Mouse (Mus musculus): ENCODE data around the gene Lrtm2. TPM values are rescaled to one million over a fixed set of nuclear protein-coding genes. Genes with fewer than 3 reads are reported as not detected.

Lrtm2 gene
- polyA plus RNA-seq, 1 experiment, result not detected

DNA sequence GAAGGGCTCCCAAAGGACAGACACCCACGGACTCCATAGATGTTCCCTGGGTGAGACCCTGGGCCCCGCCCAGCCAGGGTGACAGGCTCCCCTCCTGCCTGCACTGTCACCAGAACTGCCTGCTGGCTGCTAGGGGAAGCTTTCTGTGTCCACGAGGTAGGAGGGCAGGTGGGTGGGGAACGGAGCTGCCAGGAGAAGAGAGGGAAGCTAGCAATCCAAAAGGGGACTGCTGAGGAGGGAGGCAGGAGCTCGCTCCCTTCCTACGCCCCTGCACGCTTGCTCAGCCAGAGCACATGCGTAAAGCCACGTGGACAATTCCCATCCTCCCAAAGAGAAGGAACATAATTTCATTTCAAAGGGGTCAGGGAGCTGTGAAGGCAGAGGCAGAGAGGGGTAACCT is 20.4 kb downstream of the Lrtm2 start:
- Histone ChIP-seq H3K27ac (ENCODE audit: insufficient read depth, low read length) (no peak overlapping the region), H3K4me3 (ENCODE audit: insufficient read depth, low read length) (no peak overlapping the region), H3K4me1 (ENCODE audit: control insufficient read depth, insufficient read depth, low read length) (no peaks in the 10 kb centered on the region)
- TF ChIP-seq CTCF (IDR thresholded peaks at IDR 0.05; ENCODE audit: borderline replicate concordance, insufficient read depth, low read length) (no peak), POLR2A (IDR thresholded peaks at IDR 0.05; ENCODE audit: low read depth, low read length) (no peak)

GRCm38 (mm10) chr6:119307867-119308413 is 22.6 kb downstream of the Lrtm2 start:
- TF ChIP-seq CTCF (IDR thresholded peaks at IDR 0.05; ENCODE audit: borderline replicate concordance, insufficient read depth, low read length), result no peak
- no peak for TF ChIP-seq POLR2A (IDR thresholded peaks at IDR 0.05; ENCODE audit: low read depth, low read length)
- Histone ChIP-seq H3K4me1 (ENCODE audit: control insufficient read depth, insufficient read depth, low read length) (no peaks in the 10 kb centered on the region), H3K27ac (ENCODE audit: insufficient read depth, low read length) (no peak overlapping the region), H3K4me3 (ENCODE audit: insufficient read depth, low read length) (no peak overlapping the region)

- H3K27ac ChIP-seq (ENCODE audit: insufficient read depth, low read length), result no peak overlapping the region
- H3K4me1 ChIP-seq (ENCODE audit: control insufficient read depth, insufficient read depth, low read length), result no peaks in the 10 kb centered on the region
- TF ChIP-seq POLR2A (IDR thresholded peaks at IDR 0.05; ENCODE audit: low read depth, low read length), result no peak
- TF ChIP-seq CTCF (IDR thresholded peaks at IDR 0.05; ENCODE audit: borderline replicate concordance, insufficient read depth, low read length), result no peak
- no peak overlapping the region for H3K4me3 ChIP-seq (ENCODE audit: insufficient read depth, low read length)
Observed at GRCm38 (mm10) chr6:119303331-119303730, 27.2 kb downstream of the Lrtm2 start.

DNA sequence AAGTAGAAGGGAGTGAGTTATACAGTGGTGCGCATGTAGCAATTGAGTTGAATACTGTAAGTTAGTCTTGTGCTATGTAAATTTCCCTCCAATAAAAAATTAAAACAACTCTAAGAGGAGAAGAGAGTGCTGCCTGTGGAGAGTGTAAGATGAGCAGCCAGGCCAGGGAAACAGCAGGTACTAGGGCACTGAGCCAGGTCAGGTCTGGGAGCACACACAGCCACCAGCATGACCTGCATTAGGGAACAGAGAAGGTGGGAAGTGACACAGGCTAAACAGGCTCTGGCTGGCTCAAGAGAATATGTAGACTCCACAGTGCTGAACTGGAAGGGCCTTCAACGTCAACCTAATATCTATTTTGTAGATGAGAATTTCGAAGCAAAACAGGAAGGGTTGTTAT is 29.3 kb downstream of the Lrtm2 start:
- Histone ChIP-seq H3K27ac (ENCODE audit: insufficient read depth, low read length) (no peak overlapping the region), H3K4me3 (ENCODE audit: insufficient read depth, low read length) (no peak overlapping the region), H3K4me1 (ENCODE audit: control insufficient read depth, insufficient read depth, low read length) (no peaks in the 10 kb centered on the region)
- no peak for TF ChIP-seq CTCF (IDR thresholded peaks at IDR 0.05; ENCODE audit: borderline replicate concordance, insufficient read depth, low read length)
- TF ChIP-seq POLR2A (IDR thresholded peaks at IDR 0.05; ENCODE audit: low read depth, low read length), result no peak

- Histone ChIP-seq H3K27ac (ENCODE audit: insufficient read depth, low read length) (no peak overlapping the region), H3K4me3 (ENCODE audit: insufficient read depth, low read length) (no peak overlapping the region), H3K4me1 (ENCODE audit: control insufficient read depth, insufficient read depth, low read length) (no peaks in the 10 kb centered on the region)
- TF ChIP-seq POLR2A (IDR thresholded peaks at IDR 0.05; ENCODE audit: low read depth, low read length), result no peak
- no peak for TF ChIP-seq CTCF (IDR thresholded peaks at IDR 0.05; ENCODE audit: borderline replicate concordance, insufficient read depth, low read length)
Observed at GRCm38 (mm10) chr6:119280761-119281160, 49.8 kb downstream of the Lrtm2 start.

GRCm38 (mm10) chr6:119276713-119277112 is 53.9 kb downstream of the Lrtm2 start:
- Histone ChIP-seq H3K4me3 (ENCODE audit: insufficient read depth, low read length) (no peak overlapping the region), H3K4me1 (ENCODE audit: control insufficient read depth, insufficient read depth, low read length) (no peaks in the 10 kb centered on the region), H3K27ac (ENCODE audit: insufficient read depth, low read length) (no peak overlapping the region)
- TF ChIP-seq CTCF (IDR thresholded peaks at IDR 0.05; ENCODE audit: borderline replicate concordance, insufficient read depth, low read length), result no peak
- TF ChIP-seq POLR2A (IDR thresholded peaks at IDR 0.05; ENCODE audit: low read depth, low read length), result no peak

Other genes with a start within 250 kb of the Lrtm2 start
- 4.4 and 8.2 TPM in 2 replicates for gene Dcp1b, start 155.5 kb downstream of the Lrtm2 start, polyA plus RNA-seq (2011; ENCODE audit: insufficient read length, low read depth, missing spikeins)
- gene Cacna1c, start 134.3 kb downstream of the Lrtm2 start, polyA plus RNA-seq (2011; ENCODE audit: insufficient read length, low read depth, missing spikeins), result 39.2 and 40.7 TPM in 2 replicates
- gene Cacna2d4, start 94.2 kb downstream of the Lrtm2 start, polyA plus RNA-seq (2011; ENCODE audit: insufficient read length, low read depth, missing spikeins), result not detected in 2 replicates
- gene Adipor2, start 86.9 kb upstream of the Lrtm2 start, polyA plus RNA-seq (2011; ENCODE audit: insufficient read length, low read depth, missing spikeins), result 38.2 and 42.8 TPM in 2 replicates
- 19.3 and 21.5 TPM in 2 replicates for gene Fbxl14, start 148.9 kb upstream of the Lrtm2 start, polyA plus RNA-seq (2011; ENCODE audit: insufficient read length, low read depth, missing spikeins)
- 3.9 and 4.0 TPM in 2 replicates for gene Wnt5b, start 213.6 kb upstream of the Lrtm2 start, polyA plus RNA-seq (2011; ENCODE audit: insufficient read length, low read depth, missing spikeins)